Mouse (Mus musculus) intestine, postnatal 0 days (tissue): ENCODE measurements around the gene Kat2b. TPM values are rescaled to one million over a fixed set of nuclear protein-coding genes. Genes with fewer than 3 reads are reported as not detected.

Source experiments
- ATAC-seq: fragments of 200-750 bp; cut with Nextera tagmentation; 2 replicates; pipeline ENCODE4 v1.8.0; 2017; ENCODE audit warnings: mild to moderate bottlenecking, moderate TSS enrichment, moderate library complexity
- H3K27ac ChIP-seq: fragments of 300-500 bp; sonication (generic); 2 replicates; pipeline ENCODE4 v1.5.1; 2014; ENCODE audit warnings: mild to moderate bottlenecking, low read depth, low read length, moderate library complexity
- H3K27me3 ChIP-seq: fragments of 300-500 bp; sonication (generic); replicated peaks from 2 replicates; pipeline ENCODE4 v1.6.1; 2014; ENCODE audit warnings: low read length, mixed read lengths; ENCODE audit not compliant: control insufficient read depth, insufficient read depth
- H3K36me3 ChIP-seq: fragments of 300-500 bp; sonication (generic); 2 replicates; pipeline ENCODE4 v1.6.1; 2014; ENCODE audit warnings: mild to moderate bottlenecking, moderate library complexity; ENCODE audit not compliant: control insufficient read depth, insufficient read depth
- H3K4me1 ChIP-seq: fragments of 300-500 bp; sonication (generic); replicated peaks from 2 replicates; pipeline ENCODE4 v1.6.1; 2014; ENCODE audit warnings: antibody characterized with exemption, low read length, mixed read lengths; ENCODE audit not compliant: control insufficient read depth, insufficient read depth
- H3K4me2 ChIP-seq: fragments of 300-500 bp; sonication (generic); replicated peaks from 2 replicates; pipeline ENCODE4 v1.6.1; 2014; ENCODE audit warnings: low read depth, mild to moderate bottlenecking, moderate library complexity
- H3K4me3 ChIP-seq: fragments of 300-500 bp; sonication (generic); 2 replicates; pipeline ENCODE4 v1.5.1; 2014; ENCODE audit warnings: low read depth, low read length
- H3K9ac ChIP-seq: fragments of 300-500 bp; sonication (generic); 2 replicates; pipeline ENCODE4 v1.6.1; 2014; ENCODE audit warnings: mild to moderate bottlenecking, low read depth, low read length
- H3K9me3 ChIP-seq: fragments of 300-500 bp; sonication (generic); 2 replicates; pipeline ENCODE4 v1.6.1; 2016; ENCODE audit warnings: mixed run types; ENCODE audit not compliant: control insufficient read depth
- CTCF ChIP-seq: sonication (generic); IDR thresholded peaks from 2 replicates; pipeline ENCODE4 v1.5.1; 2016; ENCODE audit warnings: low read depth, mild to moderate bottlenecking, control low read depth, antibody characterized with exemption, moderate library complexity
- WGBS: fragments of 180-500 bp; shearing (Covaris S2); extraction: QIAGEN DNeasy Blood & Tissue Kit; methylation state at CpG from one replicate; pipeline ENCODE4 v1.1.7; 2014; 5-methylcytosine and 5-hydroxymethylcytosine counted together
- polyA plus RNA-seq: library from polyadenylated mRNA; unstranded; fragments of >200 nt; fragmentation: Nextera tagmentation; extraction: Ambion mirVana; gene quantifications from 2 replicates; pipeline ENCODE4 v1.2.1, GENCODE M21; 2015

Kat2b gene
- polyA plus RNA-seq, 1 experiment from 2014 or later: 5.9 TPM

DNA sequence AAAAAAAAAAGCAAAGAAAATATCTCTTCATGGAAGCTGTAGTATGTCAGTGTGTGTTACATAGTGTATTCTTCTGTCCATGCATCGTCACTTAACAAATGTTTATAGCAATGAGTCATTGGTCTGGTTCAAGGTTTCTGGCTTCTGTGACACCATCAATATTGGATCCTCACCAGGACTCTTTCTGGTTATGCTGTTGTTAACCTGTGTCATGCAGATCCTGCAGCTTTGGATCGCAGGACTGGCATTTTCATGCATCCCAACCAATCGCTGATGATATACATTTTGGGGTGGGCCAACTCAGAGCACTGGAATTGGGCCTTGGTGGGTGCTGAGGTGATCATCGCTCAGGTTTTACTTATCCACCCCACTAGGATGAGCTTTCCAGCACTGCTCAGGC lies 24.1 kb upstream of the Kat2b start:
- Histone ChIP-seq H3K9ac (no peak overlapping the region), H3K4me2 (no peak overlapping the region), H3K4me1 (no peaks in the 10 kb centered on the region), H3K27me3 (no peaks in the 10 kb centered on the region), H3K4me3 (no peak overlapping the region), H3K9me3 (no peaks in the 10 kb centered on the region), H3K27ac (no peak overlapping the region), H3K36me3 (no peaks in the 10 kb centered on the region)
- TF ChIP-seq CTCF: no peak
- 95% methylated on average over 4 of the region's 4 CpGs for WGBS
- ATAC-seq: no peak

DNA sequence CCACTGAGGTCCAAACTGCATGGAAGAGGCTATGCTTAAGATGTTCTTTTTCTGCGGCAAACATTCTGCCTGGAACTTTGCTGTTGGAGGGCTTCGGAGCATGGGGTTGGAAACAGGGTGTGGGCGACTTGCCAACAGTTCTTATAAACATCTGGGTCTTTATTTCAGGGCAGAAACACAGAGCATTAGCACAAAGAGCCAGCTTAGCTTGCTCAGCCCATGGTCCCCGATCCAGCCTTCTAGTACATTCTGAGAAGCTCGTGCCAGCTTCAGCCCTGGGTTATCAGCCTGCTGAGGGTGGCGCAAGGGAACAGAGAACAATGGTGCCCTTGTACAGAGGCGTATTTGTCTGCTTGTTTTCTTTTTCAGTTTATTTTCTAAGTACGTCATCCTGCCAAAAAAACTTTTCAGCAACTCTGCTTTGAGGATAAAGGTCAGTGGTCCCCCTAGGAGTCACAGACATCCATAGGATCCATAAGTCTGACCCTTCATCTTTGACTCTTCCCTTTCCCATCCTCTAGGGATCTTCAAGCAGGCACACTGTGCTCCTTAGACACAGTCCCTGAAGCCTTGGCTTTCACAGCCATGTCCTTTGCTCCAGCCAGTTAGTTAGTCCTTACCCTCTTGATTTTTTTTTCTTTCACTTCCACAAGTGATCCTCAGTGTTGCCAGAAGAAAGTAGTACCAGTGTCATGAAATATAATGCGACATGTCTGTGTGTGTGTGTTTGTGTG lies 22.9 kb upstream of the Kat2b start:
- WGBS: 61% methylated on average over 9 of the region's 9 CpGs
- H3K9ac ChIP-seq: no peak overlapping the region

DNA sequence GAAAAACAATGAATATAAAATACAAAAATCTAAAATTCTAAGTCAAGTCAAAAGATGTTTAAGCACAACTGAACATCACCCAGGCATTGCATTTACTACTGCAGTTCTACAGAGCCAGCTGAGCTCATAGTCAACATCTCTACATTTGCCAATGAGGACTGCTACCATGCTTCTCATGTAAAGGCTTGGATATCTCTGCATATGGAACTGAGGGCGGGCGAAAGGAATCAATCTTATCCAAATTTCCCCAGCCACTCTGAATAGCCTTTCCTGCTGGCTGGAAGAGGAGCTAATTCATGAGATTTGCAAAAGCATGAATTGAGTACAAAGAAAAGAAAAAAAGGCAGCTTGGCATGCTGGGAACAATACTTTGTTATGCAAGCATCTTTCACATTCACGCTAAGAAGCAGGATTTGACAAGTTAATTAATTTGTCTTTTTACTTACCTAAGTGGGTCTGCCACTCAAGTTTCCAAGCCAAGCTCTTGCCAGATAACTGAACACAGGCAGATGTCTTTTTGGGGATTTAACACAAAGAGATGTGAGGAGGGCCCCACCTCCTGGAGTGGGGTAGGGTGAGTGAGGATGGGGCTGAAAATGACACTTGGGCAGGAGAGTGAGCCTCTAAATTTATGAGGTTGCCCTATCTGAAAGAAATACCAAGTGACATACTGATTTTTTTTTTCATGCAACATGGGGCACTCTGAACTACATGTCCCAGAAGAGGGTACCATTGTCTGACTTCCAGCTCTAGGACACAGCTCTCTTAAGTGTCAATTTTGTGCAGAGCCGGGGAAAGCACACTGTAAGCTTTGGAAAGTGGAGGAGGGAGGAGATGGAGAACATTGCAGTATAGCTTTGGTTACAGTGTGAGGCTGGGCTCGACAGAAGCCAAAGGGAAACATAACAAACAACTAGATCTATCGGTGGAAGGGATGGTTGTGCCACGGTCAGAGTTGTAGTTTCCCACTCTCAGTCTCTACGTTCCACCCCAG lies 15.1 kb upstream of the Kat2b start:
- WGBS: 80% methylated on average over 8 of the region's 8 CpGs
- Histone ChIP-seq H3K27me3 (no peaks in the 10 kb centered on the region), H3K4me1 (no peaks in the 10 kb centered on the region), H3K9ac (no peak overlapping the region), H3K4me3 (no peak overlapping the region), H3K36me3 (no peaks in the 10 kb centered on the region), H3K27ac (no peak overlapping the region), H3K9me3 (no peaks in the 10 kb centered on the region), H3K4me2 (no peak overlapping the region)
- TF ChIP-seq CTCF: no peak
- no peak for ATAC-seq

More for the DNA sequence above, 22.9 kb upstream of the Kat2b start:
- no peak overlapping the region for H3K27ac ChIP-seq
- H3K27me3 ChIP-seq: no peaks in the 10 kb centered on the region
- H3K4me3 ChIP-seq: no peak overlapping the region
- H3K4me2 ChIP-seq: no peak overlapping the region
- no peaks in the 10 kb centered on the region for H3K4me1 ChIP-seq
- no peaks in the 10 kb centered on the region for H3K9me3 ChIP-seq
- TF ChIP-seq CTCF: no peak
- no peak for ATAC-seq
- H3K36me3 ChIP-seq: no peaks in the 10 kb centered on the region

DNA sequence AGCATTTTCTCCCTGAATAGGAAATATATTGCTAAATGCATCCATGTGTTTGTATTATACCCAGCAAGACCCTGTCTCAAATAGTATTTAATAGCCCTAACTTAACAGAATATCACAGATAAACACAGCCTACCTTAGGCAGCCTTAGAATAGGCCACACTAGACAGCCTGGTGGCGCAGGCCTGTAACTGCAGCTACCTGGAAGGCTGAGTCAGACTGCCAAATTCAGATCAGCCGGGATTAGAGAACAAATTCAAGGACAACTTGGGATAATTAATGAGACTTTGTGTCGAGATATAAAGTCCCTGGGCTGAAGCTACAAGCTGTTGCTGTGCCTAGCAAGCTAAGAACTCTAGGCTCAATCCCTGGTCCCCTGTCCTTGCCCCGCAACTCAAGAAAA lies 12.6 kb upstream of the Kat2b start:
- no peak for ATAC-seq

DNA sequence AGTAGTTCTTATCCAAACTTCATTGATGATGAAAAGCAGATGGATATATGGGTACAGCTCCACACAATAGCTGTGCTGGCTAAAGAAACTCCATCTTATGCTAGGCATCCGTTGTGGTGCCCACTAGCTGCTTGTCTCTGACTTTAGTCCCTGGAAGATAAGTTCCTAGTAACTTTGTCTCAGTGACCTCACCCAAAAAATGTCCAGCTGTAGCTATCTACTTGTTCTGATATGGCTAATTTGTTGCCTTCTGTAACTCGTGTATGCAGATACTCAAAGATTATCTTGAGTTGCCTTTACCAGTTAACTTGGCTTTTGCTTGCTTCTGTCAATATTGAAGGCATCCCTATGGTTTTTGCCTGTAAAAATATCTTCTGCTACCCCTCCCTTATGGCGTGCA lies 11.8 kb upstream of the Kat2b start:
- ATAC-seq: no peak
- Histone ChIP-seq H3K27ac (no peak overlapping the region), H3K27me3 (no peaks in the 10 kb centered on the region), H3K4me1 (no peaks in the 10 kb centered on the region), H3K4me2 (no peak overlapping the region), H3K4me3 (no peak overlapping the region), H3K9me3 (no peaks in the 10 kb centered on the region), H3K36me3 (no peaks in the 10 kb centered on the region), H3K9ac (no peak overlapping the region)
- 75% methylated on average over 3 of the region's 3 CpGs for WGBS
- TF ChIP-seq CTCF: no peak

More for the DNA sequence above, 12.6 kb upstream of the Kat2b start:
- Histone ChIP-seq H3K4me3 (no peak overlapping the region), H3K27me3 (no peaks in the 10 kb centered on the region), H3K4me2 (no peak overlapping the region), H3K9ac (no peak overlapping the region), H3K27ac (no peak overlapping the region), H3K36me3 (no peaks in the 10 kb centered on the region), H3K9me3 (no peaks in the 10 kb centered on the region), H3K4me1 (no peaks in the 10 kb centered on the region)
- WGBS: 67% methylated on average over 4 of the region's 4 CpGs
- TF ChIP-seq CTCF: peak; percentile 60

DNA sequence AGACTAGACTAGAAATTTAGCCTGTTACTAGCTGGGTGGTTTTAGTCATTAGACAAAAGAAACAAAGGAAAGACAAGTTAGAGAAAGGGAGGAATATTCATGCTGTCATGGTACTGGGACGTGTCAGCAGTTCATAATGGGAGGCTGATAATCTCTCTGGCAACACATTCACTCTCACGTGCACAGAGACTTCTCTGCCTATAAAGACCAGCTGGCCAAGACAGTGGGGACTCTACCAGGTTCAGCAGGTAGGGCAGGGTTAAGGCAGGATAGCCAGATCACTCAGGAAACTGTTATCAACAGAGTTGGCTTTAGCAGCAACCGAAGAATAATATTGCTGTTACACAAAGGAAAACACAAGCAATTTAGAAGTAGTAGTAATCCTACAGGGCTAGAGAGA lies 9.2 kb upstream of the Kat2b start:
- Histone ChIP-seq H3K4me1 (no peaks in the 10 kb centered on the region), H3K4me2 (no peak overlapping the region), H3K27ac (no peak overlapping the region), H3K9ac (no peak overlapping the region), H3K36me3 (no peaks in the 10 kb centered on the region), H3K9me3 (no peaks in the 10 kb centered on the region), H3K27me3 (no peaks in the 10 kb centered on the region), H3K4me3 (no peak overlapping the region)
- no peak for ATAC-seq
- TF ChIP-seq CTCF: no peak
- WGBS: 44% methylated on average over 3 of the region's 3 CpGs
